Mouse (Mus musculus): ENCODE data around the gene Cyb5r3. TPM values are rescaled to one million over a fixed set of nuclear protein-coding genes. Genes with fewer than 3 reads are reported as not detected.

Gene Cyb5r3
- polyA plus RNA-seq, 2 experiments from 2014 or later: 55.9 to 73.9 TPM

Other genes with a start within 250 kb of the Cyb5r3 start
- gene Tcf20, start 184.7 kb downstream of the Cyb5r3 start, polyA plus RNA-seq (2017; shearing (Covaris generic)): 10 to 100 TPM; 12.2 to 16.0 TPM
- under 1 TPM; 0.04 to 0.97 TPM for gene Nfam1, start 139.3 kb downstream of the Cyb5r3 start, polyA plus RNA-seq (2017; shearing (Covaris generic))
- gene Serhl, start 83.1 kb downstream of the Cyb5r3 start, polyA plus RNA-seq (2017; shearing (Covaris generic)): 10 to 100 TPM; 79.0 to 82.8 TPM
- 10 to 100 TPM; 67.8 to 87.0 TPM for gene Rrp7a, start 49.8 kb downstream of the Cyb5r3 start, polyA plus RNA-seq (2017; shearing (Covaris generic))
- 100 to 1,000 TPM; 155 to 180 TPM for gene Poldip3, start 23.2 kb downstream of the Cyb5r3 start, polyA plus RNA-seq (2017; shearing (Covaris generic))
- not detected for gene A4galt, start 79.2 kb upstream of the Cyb5r3 start, polyA plus RNA-seq (2017; shearing (Covaris generic))
- 10 to 100 TPM; 11.3 to 13.7 TPM for gene Arfgap3, start 177.7 kb upstream of the Cyb5r3 start, polyA plus RNA-seq (2017; shearing (Covaris generic))